Mouse (Mus musculus) Patski (cell line): ENCODE measurements around the gene Il23r. TPM values are rescaled to one million over a fixed set of nuclear protein-coding genes. Genes with fewer than 3 reads are reported as not detected.

Source experiments
- ATAC-seq: fragments of 100-300 bp; one replicate; pipeline ENCODE4 v1.8.0; 2021
- CTCF ChIA-PET: fragments of 350-600 bp; sonication (Branson Sonifier 250); formaldehyde crosslinking; loops from one replicate; lab custom pipeline; 2022; ENCODE audit warnings: inconsistent platforms; lab: Charles Lee
- POLR2A ChIA-PET: fragments of 350-600 bp; sonication (Branson Sonifier 250); formaldehyde crosslinking; loops from one replicate; lab custom pipeline; 2022; ENCODE audit warnings: antibody characterized with exemption, inconsistent platforms; lab: Charles Lee
- DNase-seq: peaks from one replicate; pipeline ENCODE4 v3.0.0-alpha.2; 2011; ENCODE audit warnings: low read depth, low spot score
- H3K27me3 ChIP-seq: fragments of 371-371 bp; one replicate; pipeline ENCODE4 v1.5.1; 2021
- CTCF ChIP-seq: fragments of 100-300 bp; IDR thresholded peaks from one replicate; pipeline ENCODE4 v1.5.1; 2021
- in situ Hi-C: fragments of 300-500 bp; cut with MboI; formaldehyde crosslinking; loops from 3 replicates; pipeline ENCODE4 v1.11.1; 2018; ENCODE audit warnings: low pct_unique_long_range_greater_than_20kb, mixed read lengths
- polyA plus RNA-seq: library from polyadenylated mRNA; unstranded; gene quantifications from one replicate; pipeline ENCODE4 v1.2.3, GENCODE M21; 2021

The Il23r gene
- 0.28 TPM for polyA plus RNA-seq

GRCm38 (mm10) chr6:67491755-67492154 is at the start of gene Il23r:
Gene Il23r, minus strand, starts transcription at chr6:67491855.
- TF ChIP-seq CTCF: no peak
- in situ Hi-C loops: no loop called here
- ATAC-seq (no peak), DNase-seq (no peak)
- H3K27me3 ChIP-seq: no peaks in the 10 kb centered on the region
- ChIA-PET POLR2A (no interaction called here), CTCF (interaction anchor here (2.1 kb wide), 1 partner anchor 19 kb away, joined by 8 read pairs; no protein-coding TSS in a partner anchor)

GRCm38 (mm10) chr6:67535777-67536054 is 44.1 kb upstream of the Il23r start, which contains the start of gene Tacstd2:
Gene Tacstd2, minus strand, starts transcription at chr6:67535796.
- no peak for DNase-seq
- H3K27me3 ChIP-seq: no peaks in the 10 kb centered on the region
- in situ Hi-C loops: no loop called here
- CTCF ChIA-PET: interaction anchor here (1.0 to 1.4 kb wide), 3 partner anchors 27 to 82 kb away, joined by 4 read pairs; no protein-coding TSS in a partner anchor
- POLR2A ChIA-PET: interaction anchor here (0.8 to 1.3 kb wide), 2 partner anchors 9 to 88 kb away, joined by 3 to 4 read pairs; no protein-coding TSS in a partner anchor
- no peak for TF ChIP-seq CTCF
- peak; percentile 42 for ATAC-seq

- ChIA-PET POLR2A (interaction anchor here (0.8 to 1.3 kb wide), 2 partner anchors 10 to 88 kb away, joined by 3 to 4 read pairs; no protein-coding TSS in a partner anchor), CTCF (interaction anchor here (0.8 to 1.4 kb wide), 7 partner anchors 14 to 336 kb away, joined by 3 to 4 read pairs (median 4); no protein-coding TSS in a partner anchor)
- peak; percentile 22 for ATAC-seq
- no peak for DNase-seq
- no peaks in the 10 kb centered on the region for H3K27me3 ChIP-seq
- no peak for TF ChIP-seq CTCF
- in situ Hi-C loops: no loop called here
These were observed 43.5 kb upstream of the Il23r start for GRCm38 (mm10) chr6:67535005-67535776.

- ATAC-seq (peak; percentile 13), DNase-seq (no peak)
- no peak for TF ChIP-seq CTCF
- in situ Hi-C loops: loop anchor here (5.0 kb wide), 1 partner anchor 82 kb away; no protein-coding TSS in a partner anchor
- H3K27me3 ChIP-seq: no peaks in the 10 kb centered on the region
- ChIA-PET CTCF (interaction anchor here (0.8 to 1.4 kb wide), 6 partner anchors 15 to 336 kb away, joined by 3 to 4 read pairs (median 4); no protein-coding TSS in a partner anchor), POLR2A (interaction anchor here (0.7 kb wide), 1 partner anchor 15 kb away, joined by 3 read pairs; no protein-coding TSS in a partner anchor)
These were observed 42.7 kb upstream of the Il23r start for GRCm38 (mm10) chr6:67534191-67535004.

- in situ Hi-C loops: loop anchor here (5.0 kb wide), 1 partner anchor 81 kb away; no protein-coding TSS in a partner anchor
- no peak for TF ChIP-seq CTCF
- ATAC-seq (peak; percentile 49), DNase-seq (no peak)
- CTCF ChIA-PET: interaction anchor here (1.4 to 3.5 kb wide), 8 partner anchors 9 to 98 kb away, joined by 3 to 23 read pairs (median 10); no protein-coding TSS in a partner anchor
- H3K27me3 ChIP-seq: no peaks in the 10 kb centered on the region
- POLR2A ChIA-PET: no interaction called here
These were observed 41.2 kb upstream of the Il23r start for GRCm38 (mm10) chr6:67532665-67533440.

- DNase-seq: no peak
- POLR2A ChIA-PET: interaction anchor here (0.7 kb wide), 1 partner anchor 241 kb away, joined by 3 read pairs; no protein-coding TSS in a partner anchor
- H3K27me3 ChIP-seq: no peaks in the 10 kb centered on the region
- in situ Hi-C loops: loop anchor here (5.0 kb wide), 1 partner anchor 79 kb away; no protein-coding TSS in a partner anchor
- no peak for TF ChIP-seq CTCF
- ATAC-seq: no peak
- CTCF ChIA-PET: interaction anchor here (1.4 to 3.5 kb wide), 12 partner anchors 9 to 80 kb away, joined by 3 to 23 read pairs (median 7); no protein-coding TSS in a partner anchor
These were observed 40.1 kb upstream of the Il23r start for GRCm38 (mm10) chr6:67531822-67532162.

GRCm38 (mm10) chr6:67530992-67531821 is 39.6 kb upstream of the Il23r start:
- ChIA-PET POLR2A (interaction anchor here (0.7 kb wide), 1 partner anchor 240 kb away, joined by 3 read pairs; no protein-coding TSS in a partner anchor), CTCF (interaction anchor here (1.2 to 3.5 kb wide), 15 partner anchors 8 to 80 kb away, joined by 3 to 23 read pairs (median 5); no protein-coding TSS in a partner anchor)
- no peak for TF ChIP-seq CTCF
- ATAC-seq (peak; percentile 37), DNase-seq (no peak)
- no peaks in the 10 kb centered on the region for H3K27me3 ChIP-seq
- in situ Hi-C loops: loop anchor here (5.0 kb wide), 1 partner anchor 79 kb away; no protein-coding TSS in a partner anchor

- in situ Hi-C loops: no loop called here
- no peak for TF ChIP-seq CTCF
- ATAC-seq: no peak
- H3K27me3 ChIP-seq: no peaks in the 10 kb centered on the region
- POLR2A ChIA-PET: no interaction called here
- CTCF ChIA-PET: interaction anchor here (1.6 kb wide), 1 partner anchor 23 kb away, joined by 3 read pairs; no protein-coding TSS in a partner anchor
- no peak for DNase-seq
These were observed 34.7 kb upstream of the Il23r start for GRCm38 (mm10) chr6:67526356-67526755.
